Comparison of ENCODE assay signal across 22 mouse cellular contexts in the genomic region with DNA sequence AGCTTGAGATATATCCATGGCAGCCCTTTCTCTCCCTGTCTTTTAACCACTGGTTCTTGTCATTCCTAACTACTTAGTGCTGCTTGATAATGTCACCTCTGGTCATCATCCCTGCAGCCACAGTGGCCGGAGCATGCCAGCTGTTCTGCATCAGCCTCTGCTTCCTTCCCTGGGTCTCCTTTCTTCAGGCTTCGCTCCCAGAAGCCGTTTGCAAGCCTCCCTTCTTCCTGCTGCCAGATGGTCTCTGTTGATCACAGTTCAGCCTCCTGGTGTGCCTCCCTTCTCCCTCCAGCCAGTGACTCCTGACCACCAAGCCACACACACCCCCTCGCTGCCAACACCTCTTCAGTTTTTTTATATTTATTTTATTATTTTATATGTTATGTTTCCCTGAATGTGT. TPM values are rescaled to one million over a fixed set of nuclear protein-coding genes. Genes with fewer than 3 reads are reported as not detected.
A peak's percentile ranks its signal among the peaks of the same experiment; 100 is the strongest.
DNase-seq lines count a peak whose midpoint lies in the region; ATAC-seq and TF ChIP-seq lines count a peak whose summit lies in the region.
"Had no signal": no experiment of that assay in that cellular context is flagged by ENCODE, and none has a peak within 500 bp of the region (broad histone marks: within the 10 kb centered on the region; RNA-seq: fewer than 3 reads in every experiment).

No protein-coding gene starts in this region.

- no peaks in the 10 kb centered on the region for H3K27me3 ChIP-seq in heart, embryonic 10.5 days (ENCODE audit: insufficient read depth, poor library complexity, severe bottlenecking)
- no peaks in the 10 kb centered on the region for H3K27me3 ChIP-seq in lung, embryonic 14.5 days (ENCODE audit: insufficient read depth, low read length)
- H3K27me3 ChIP-seq: embryonic facial prominence, embryonic 13.5 days; neural tube, embryonic 15.5 days had no signal

- H3K4me3 ChIP-seq in heart, embryonic 10.5 days, result no peak overlapping the region
- H3K4me3 ChIP-seq in lung, embryonic 14.5 days (ENCODE audit: low read depth, low read length), result no peak overlapping the region
- H3K4me3 ChIP-seq: embryonic facial prominence, embryonic 13.5 days; gastrocnemius, adult 2 months; neural tube, embryonic 15.5 days had no signal

- 53% methylated on average over 4 of the region's 4 CpGs for WGBS in heart, embryonic 10.5 days
- WGBS in lung, embryonic 14.5 days, result 37% methylated on average over 4 of the region's 4 CpGs

- DNase-seq in heart, postnatal 4 days, result peak; percentile 53
- DNase-seq in heart, embryonic 10.5 days (ENCODE audit: low spot score), result no peak
- DNase-seq in kidney, postnatal 25 days, result peak; percentile 22 to 48
- DNase-seq in lung, embryonic 14.5 days, result peak; percentile 95
- DNase-seq in lung, postnatal 36 days, result peak; percentile 75
- no peak for DNase-seq in urinary bladder, postnatal 4 days (ENCODE audit: low spot score in 2 of 2)
- DNase-seq in spleen, postnatal 10 days (ENCODE audit: low spot score in 2 of 2), result no peak
- DNase-seq: adrenal gland, postnatal 36 days; cerebellum, adult 11-12 months; cerebellum, postnatal 14 days; forebrain, postnatal 0 days; gastrocnemius, adult 2 months; liver; thymus, adult 18-20 months had no signal

- H3K4me1 ChIP-seq in heart, embryonic 10.5 days, result peaks cover 19% of the 10 kb centered on the region; the same call in 1 of the 2 replicates
- H3K4me1 ChIP-seq in lung, embryonic 14.5 days (ENCODE audit: insufficient read depth), result 0 out of 2 replicates have a peak, but pooled peaks cover 11% of the 10 kb centered on the region
- H3K4me1 ChIP-seq: embryonic facial prominence, embryonic 13.5 days; neural tube, embryonic 15.5 days had no signal

- no peaks in the 10 kb centered on the region for H3K9me3 ChIP-seq in heart, embryonic 10.5 days
- H3K9me3 ChIP-seq in lung, embryonic 14.5 days (ENCODE audit: low read depth, low read length), result no peaks in the 10 kb centered on the region
- H3K9me3 ChIP-seq: embryonic facial prominence, embryonic 13.5 days; neural tube, embryonic 15.5 days had no signal

- ATAC-seq in lung, embryonic 14.5 days (ENCODE audit: insufficient read depth), result peak; percentile 92
- ATAC-seq: forebrain, postnatal 0 days; hindbrain, postnatal 0 days; intestine, postnatal 0 days; midbrain, embryonic 16.5 days had no signal

- TF ChIP-seq CTCF in lung, embryonic 14.5 days (IDR thresholded peaks at IDR 0.05; ENCODE audit: low read depth), result no peak

- H3K4me2 ChIP-seq in lung, embryonic 14.5 days, result no peak overlapping the region
- H3K4me2 ChIP-seq: embryonic facial prominence, embryonic 13.5 days; neural tube, embryonic 15.5 days had no signal

- peaks cover 42% of the 10 kb centered on the region for H3K36me3 ChIP-seq in heart, embryonic 10.5 days
- peaks cover 15% of the 10 kb centered on the region; the same call in 1 of the 2 replicates for H3K36me3 ChIP-seq in lung, embryonic 14.5 days (ENCODE audit: insufficient read depth)

- no peak overlapping the region for H3K27ac ChIP-seq in heart, embryonic 10.5 days
- peak overlapping the region; percentile 65; the same call in 1 of the 2 replicates for H3K27ac ChIP-seq in lung, embryonic 14.5 days (ENCODE audit: low read depth)
- H3K27ac ChIP-seq: embryonic facial prominence, embryonic 13.5 days; gastrocnemius, adult 2 months; hindbrain, postnatal 0 days; neural tube, embryonic 15.5 days had no signal

- H3K9ac ChIP-seq in lung, embryonic 14.5 days, result no peak overlapping the region
- H3K9ac ChIP-seq: embryonic facial prominence, embryonic 13.5 days; forebrain, postnatal 0 days; neural tube, embryonic 15.5 days had no signal

RNA-seq across cellular contexts. Expression of a gene that starts 25.8 kb away (rescaled TPM):
- total RNA-seq in heart, postnatal 4 days (2021), result under 1 TPM; 0.25 to 0.55 TPM
- polyA plus RNA-seq in heart, embryonic 10.5 days (2016; fragmentation: Nextera tagmentation; extraction: Ambion mirVana), result 0.05 and 0.23 TPM in 2 replicates
- polyA plus RNA-seq in lung, embryonic 14.5 days (2014; fragmentation: Nextera tagmentation; extraction: Ambion mirVana), result 2.7 and 3.6 TPM in 2 replicates
- total RNA-seq: hematopoietic stem cell, adult 5-6 weeks; megakaryocyte-erythroid progenitor cell, adult 5-6 weeks had no signal
- polyA plus RNA-seq: C2C12 had no signal

RNA-seq across cellular contexts. Expression of a gene that starts 54.2 kb away (rescaled TPM):
- 10 to 100 TPM; 16.7 to 18.1 TPM for total RNA-seq in heart, postnatal 4 days (2021)
- 42.0 and 51.3 TPM in 2 replicates for polyA plus RNA-seq in heart, embryonic 10.5 days (2016; fragmentation: Nextera tagmentation; extraction: Ambion mirVana)
- polyA plus RNA-seq in lung, embryonic 14.5 days (2014; fragmentation: Nextera tagmentation; extraction: Ambion mirVana), result 74.8 and 82.9 TPM in 2 replicates

RNA-seq across cellular contexts. Expression of a gene that starts 54.2 kb away (rescaled TPM):
- 1 to 10 TPM; 3.5 to 4.2 TPM for total RNA-seq in heart, postnatal 4 days (2021)
- polyA plus RNA-seq in heart, embryonic 10.5 days (2016; fragmentation: Nextera tagmentation; extraction: Ambion mirVana), result 10.1 and 12.6 TPM in 2 replicates
- 22.1 and 22.8 TPM in 2 replicates for polyA plus RNA-seq in lung, embryonic 14.5 days (2014; fragmentation: Nextera tagmentation; extraction: Ambion mirVana)
- total RNA-seq: gastrocnemius, adult 2 months had no signal

Comparison
In these comparisons a context has a peak if more than half of its experiments do, and no peak if none do; other contexts are left out.
1. DNase-seq: peak in heart, postnatal 4 days (single experiment), kidney, postnatal 25 days (2 of 2), lung, embryonic 14.5 days (single experiment) and lung, postnatal 36 days (single experiment); none in heart, embryonic 10.5 days (single experiment), urinary bladder, postnatal 4 days (0 of 2) and spleen, postnatal 10 days (0 of 2).